Comparison of ENCODE assay signal across 25 mouse cellular contexts in genomic region chr1:36724057-36724431, GRCm38 (mm10). TPM values are rescaled to one million over a fixed set of nuclear protein-coding genes. Genes with fewer than 3 reads are reported as not detected.
A peak's percentile ranks its signal among the peaks of the same experiment; 100 is the strongest.
DNase-seq lines count a peak whose midpoint lies in the region; ATAC-seq lines count a peak whose summit lies in the region.
"Had no signal": no experiment of that assay in that cellular context is flagged by ENCODE, and none has a peak within 500 bp of the region (broad histone marks: within the 10 kb centered on the region; RNA-seq: fewer than 3 reads in every experiment).

No protein-coding gene starts in this region.

- no peaks in the 10 kb centered on the region for H3K9me3 ChIP-seq in hindbrain, embryonic 13.5 days
- H3K9me3 ChIP-seq in hindbrain, embryonic 11.5 days (ENCODE audit: control insufficient read depth, low read length): no peaks in the 10 kb centered on the region
- no peaks in the 10 kb centered on the region for H3K9me3 ChIP-seq in embryonic facial prominence, embryonic 12.5 days
- no peaks in the 10 kb centered on the region for H3K9me3 ChIP-seq in limb, embryonic 12.5 days
- H3K9me3 ChIP-seq in neural tube, embryonic 14.5 days (ENCODE audit: control insufficient read depth, low read length): no peaks in the 10 kb centered on the region
- H3K9me3 ChIP-seq: forebrain, embryonic 15.5 days; heart, embryonic 12.5 days had no signal

- no peaks in the 10 kb centered on the region for H3K27me3 ChIP-seq in hindbrain, embryonic 13.5 days
- H3K27me3 ChIP-seq in hindbrain, embryonic 11.5 days (ENCODE audit: control insufficient read depth, insufficient read depth, low read length): no peaks in the 10 kb centered on the region
- no peaks in the 10 kb centered on the region for H3K27me3 ChIP-seq in embryonic facial prominence, embryonic 12.5 days
- H3K27me3 ChIP-seq in limb, embryonic 12.5 days: no peaks in the 10 kb centered on the region
- H3K27me3 ChIP-seq in neural tube, embryonic 14.5 days (ENCODE audit: control insufficient read depth, insufficient read depth, low read length): no peaks in the 10 kb centered on the region
- H3K27me3 ChIP-seq: forebrain, embryonic 15.5 days; heart, embryonic 12.5 days had no signal

- no peak for DNase-seq in hindbrain, embryonic 11.5 days (ENCODE audit: low spot score)
- DNase-seq in heart, postnatal 10 days: no peak
- DNase-seq in right cerebral cortex, postnatal 25 days: no peak
- DNase-seq: adrenal gland, postnatal 10 days; cerebellum, adult 11 months; cerebellum, adult 8-10 months; cerebellum, postnatal 14 days; gastrocnemius, postnatal 10 days; heart, postnatal 36 days had no signal

- H3K4me1 ChIP-seq in hindbrain, embryonic 13.5 days (replicated peaks): peaks cover 6% of the 10 kb centered on the region
- no peaks in the 10 kb centered on the region for H3K4me1 ChIP-seq in hindbrain, embryonic 11.5 days (replicated peaks; ENCODE audit: control insufficient read depth, insufficient read depth, low read length)
- peaks cover 8% of the 10 kb centered on the region; the same call in 1 of the 2 replicates for H3K4me1 ChIP-seq in embryonic facial prominence, embryonic 12.5 days
- H3K4me1 ChIP-seq in limb, embryonic 12.5 days (replicated peaks): peaks cover 34% of the 10 kb centered on the region
- peaks cover 7% of the 10 kb centered on the region for H3K4me1 ChIP-seq in neural tube, embryonic 14.5 days (ENCODE audit: control insufficient read depth, insufficient read depth, low read length)
- H3K4me1 ChIP-seq: forebrain, embryonic 15.5 days; heart, embryonic 12.5 days had no signal

- no peak overlapping the region for H3K9ac ChIP-seq in hindbrain, embryonic 13.5 days
- H3K9ac ChIP-seq in hindbrain, embryonic 11.5 days (ENCODE audit: low read depth, low read length): no peak overlapping the region
- H3K9ac ChIP-seq in embryonic facial prominence, embryonic 12.5 days: no peak overlapping the region
- H3K9ac ChIP-seq in limb, embryonic 12.5 days (replicated peaks): no peak overlapping the region
- H3K9ac ChIP-seq in neural tube, embryonic 14.5 days (replicated peaks; ENCODE audit: low read depth, low read length): no peak overlapping the region
- H3K9ac ChIP-seq: forebrain, embryonic 15.5 days; heart, embryonic 12.5 days; hindbrain, embryonic 14.5 days had no signal

- no peak for ATAC-seq in hindbrain, embryonic 13.5 days (ENCODE audit: low FRiP score)
- no peak for ATAC-seq in hindbrain, embryonic 11.5 days (ENCODE audit: low FRiP score)
- ATAC-seq in embryonic facial prominence, embryonic 12.5 days (ENCODE audit: insufficient number of reproducible peaks, insufficient read depth, low FRiP score, low TSS enrichment): no peak
- peak; percentile 45; the same call in 1 of the 2 replicates for ATAC-seq in limb, embryonic 12.5 days (ENCODE audit: insufficient number of reproducible peaks, insufficient read depth, low FRiP score, low TSS enrichment, low read depth)
- ATAC-seq in neural tube, embryonic 14.5 days (ENCODE audit: low read depth): peak; percentile 56; the same call in 1 of the 2 replicates
- ATAC-seq in frontal cortex, adult (ENCODE audit: low TSS enrichment): no peak
- ATAC-seq: forebrain, embryonic 15.5 days had no signal

- H3K4me3 ChIP-seq in hindbrain, embryonic 13.5 days: no peak overlapping the region
- H3K4me3 ChIP-seq in hindbrain, embryonic 11.5 days (ENCODE audit: low read depth, low read length): no peak overlapping the region
- H3K4me3 ChIP-seq in embryonic facial prominence, embryonic 12.5 days: no peak overlapping the region
- H3K4me3 ChIP-seq in limb, embryonic 12.5 days (replicated peaks): no peak overlapping the region
- H3K4me3 ChIP-seq in neural tube, embryonic 14.5 days (ENCODE audit: low read depth, low read length): no peak overlapping the region
- H3K4me3 ChIP-seq: forebrain, embryonic 15.5 days; heart, embryonic 12.5 days had no signal

- H3K27ac ChIP-seq in hindbrain, embryonic 13.5 days: peak overlapping the region; percentile 3; the same call in 1 of the 2 replicates
- H3K27ac ChIP-seq in hindbrain, embryonic 11.5 days (ENCODE audit: low read depth, low read length): no peak overlapping the region
- 0 out of 2 replicates have a peak overlapping the region, but pooled peaks have one; percentile 37 for H3K27ac ChIP-seq in embryonic facial prominence, embryonic 12.5 days
- H3K27ac ChIP-seq in limb, embryonic 12.5 days: peak overlapping the region; percentile 90
- no peak overlapping the region for H3K27ac ChIP-seq in neural tube, embryonic 14.5 days (ENCODE audit: low read depth, low read length)
- H3K27ac ChIP-seq: forebrain, embryonic 15.5 days had no signal

- WGBS in hindbrain, embryonic 13.5 days: 76% methylated on average over 4 of the region's 4 CpGs
- WGBS in hindbrain, embryonic 11.5 days: 88% methylated on average over 4 of the region's 4 CpGs
- WGBS in embryonic facial prominence, embryonic 12.5 days: 72% methylated on average over 4 of the region's 4 CpGs
- WGBS in limb, embryonic 12.5 days: 18% methylated on average over 4 of the region's 4 CpGs
- 25% methylated on average over 4 of the region's 4 CpGs for WGBS in neural tube, embryonic 14.5 days

- H3K4me2 ChIP-seq in hindbrain, embryonic 13.5 days: no peak overlapping the region
- H3K4me2 ChIP-seq in hindbrain, embryonic 11.5 days (replicated peaks; ENCODE audit: low read depth, low read length): no peak overlapping the region
- H3K4me2 ChIP-seq in embryonic facial prominence, embryonic 12.5 days (replicated peaks): no peak overlapping the region
- H3K4me2 ChIP-seq in limb, embryonic 12.5 days: no peak overlapping the region
- no peak overlapping the region for H3K4me2 ChIP-seq in neural tube, embryonic 14.5 days (ENCODE audit: low read depth, low read length)
- H3K4me2 ChIP-seq: forebrain, embryonic 15.5 days; heart, embryonic 12.5 days; hindbrain, embryonic 14.5 days had no signal

- no peaks in the 10 kb centered on the region for H3K36me3 ChIP-seq in hindbrain, embryonic 13.5 days
- no peaks in the 10 kb centered on the region for H3K36me3 ChIP-seq in hindbrain, embryonic 11.5 days (ENCODE audit: control insufficient read depth, insufficient read depth, low read length)
- no peaks in the 10 kb centered on the region for H3K36me3 ChIP-seq in embryonic facial prominence, embryonic 12.5 days
- H3K36me3 ChIP-seq in limb, embryonic 12.5 days: no peaks in the 10 kb centered on the region
- no peaks in the 10 kb centered on the region for H3K36me3 ChIP-seq in neural tube, embryonic 14.5 days (ENCODE audit: control insufficient read depth, insufficient read depth, low read length)
- H3K36me3 ChIP-seq: forebrain, embryonic 15.5 days; heart, embryonic 12.5 days had no signal

- intact Hi-C loops in heart, postnatal 10 days (cut with DNase I): no loop called here

RNA-seq across cellular contexts. Expression of gene Actr1b, which starts 9.8 kb away (rescaled TPM):
- 101 and 107 TPM in 2 replicates for polyA plus RNA-seq in hindbrain, embryonic 13.5 days (2015; fragmentation: Nextera tagmentation; extraction: Ambion mirVana)
- 84.9 and 97.5 TPM in 2 replicates for polyA plus RNA-seq in hindbrain, embryonic 11.5 days (2014; fragmentation: Nextera tagmentation; extraction: Ambion mirVana)
- polyA plus RNA-seq in embryonic facial prominence, embryonic 12.5 days (2016; fragmentation: Nextera tagmentation; extraction: Ambion mirVana): 110 and 117 TPM in 2 replicates
- polyA plus RNA-seq in limb, embryonic 12.5 days (2016; fragmentation: Nextera tagmentation; extraction: Ambion mirVana): 114 and 120 TPM in 2 replicates
- 103 and 117 TPM in 2 replicates for polyA plus RNA-seq in neural tube, embryonic 14.5 days (2014; fragmentation: Nextera tagmentation; extraction: Ambion mirVana)
- total RNA-seq in heart, postnatal 10 days (2021): 100 to 1,000 TPM; 118 to 127 TPM

RNA-seq across cellular contexts. Expression of gene 4933424G06Rik, which starts 14.1 kb away (rescaled TPM):
- polyA plus RNA-seq in hindbrain, embryonic 13.5 days (2015; fragmentation: Nextera tagmentation; extraction: Ambion mirVana): 0.43 and 0.57 TPM in 2 replicates
- polyA plus RNA-seq in hindbrain, embryonic 11.5 days (2014; fragmentation: Nextera tagmentation; extraction: Ambion mirVana): 0.19 and 0.22 TPM in 2 replicates
- polyA plus RNA-seq in embryonic facial prominence, embryonic 12.5 days (2016; fragmentation: Nextera tagmentation; extraction: Ambion mirVana): 0.25 TPM in 1 of 2 replicates, not detected in the other
- polyA plus RNA-seq in limb, embryonic 12.5 days (2016; fragmentation: Nextera tagmentation; extraction: Ambion mirVana): 0.21 TPM in 1 of 2 replicates, not detected in the other
- 0.40 and 0.92 TPM in 2 replicates for polyA plus RNA-seq in neural tube, embryonic 14.5 days (2014; fragmentation: Nextera tagmentation; extraction: Ambion mirVana)
- total RNA-seq in heart, postnatal 10 days (2021): not detected
- total RNA-seq: adrenal gland, postnatal 10 days; adrenal gland, postnatal 4 days; common myeloid progenitor, adult 5-6 weeks; gastrocnemius, postnatal 10 days; heart, adult 8-10 months; heart, postnatal 36 days; MEL had no signal
- polyA plus RNA-seq: embryonic facial prominence, embryonic 14.5 days; gonadal fat pad, adult 2 months; heart, embryonic 12.5 days; heart, embryonic 16.5 days had no signal

RNA-seq across cellular contexts. Expression of gene Cox5b, which starts 32.8 kb away (rescaled TPM):
- polyA plus RNA-seq in hindbrain, embryonic 13.5 days (2015; fragmentation: Nextera tagmentation; extraction: Ambion mirVana): 619 and 648 TPM in 2 replicates
- polyA plus RNA-seq in hindbrain, embryonic 11.5 days (2014; fragmentation: Nextera tagmentation; extraction: Ambion mirVana): 510 and 530 TPM in 2 replicates
- polyA plus RNA-seq in embryonic facial prominence, embryonic 12.5 days (2016; fragmentation: Nextera tagmentation; extraction: Ambion mirVana): 471 and 489 TPM in 2 replicates
- polyA plus RNA-seq in limb, embryonic 12.5 days (2016; fragmentation: Nextera tagmentation; extraction: Ambion mirVana): 454 and 462 TPM in 2 replicates
- polyA plus RNA-seq in neural tube, embryonic 14.5 days (2014; fragmentation: Nextera tagmentation; extraction: Ambion mirVana): 700 and 834 TPM in 2 replicates
- total RNA-seq in heart, postnatal 10 days (2021): 1,000 to 10,000 TPM; 2,031 to 2,046 TPM

RNA-seq across cellular contexts. Expression of gene Zap70, which starts 37.6 kb away (rescaled TPM):
- polyA plus RNA-seq in hindbrain, embryonic 13.5 days (2015; fragmentation: Nextera tagmentation; extraction: Ambion mirVana): 0.43 and 1.2 TPM in 2 replicates
- 0.15 and 0.39 TPM in 2 replicates for polyA plus RNA-seq in hindbrain, embryonic 11.5 days (2014; fragmentation: Nextera tagmentation; extraction: Ambion mirVana)
- 0.51 and 0.65 TPM in 2 replicates for polyA plus RNA-seq in embryonic facial prominence, embryonic 12.5 days (2016; fragmentation: Nextera tagmentation; extraction: Ambion mirVana)
- polyA plus RNA-seq in limb, embryonic 12.5 days (2016; fragmentation: Nextera tagmentation; extraction: Ambion mirVana): 0.40 and 0.90 TPM in 2 replicates
- polyA plus RNA-seq in neural tube, embryonic 14.5 days (2014; fragmentation: Nextera tagmentation; extraction: Ambion mirVana): 1.5 and 2.6 TPM in 2 replicates
- under 1 TPM; 0.27 to 0.57 TPM for total RNA-seq in heart, postnatal 10 days (2021)
- total RNA-seq: MEL had no signal
- polyA plus RNA-seq: C2C12 had no signal

RNA-seq across cellular contexts. Expression of gene Fam178b, which starts 41.1 kb away (rescaled TPM):
- 0.27 and 0.32 TPM in 2 replicates for polyA plus RNA-seq in hindbrain, embryonic 13.5 days (2015; fragmentation: Nextera tagmentation; extraction: Ambion mirVana)
- 0.52 and 0.53 TPM in 2 replicates for polyA plus RNA-seq in hindbrain, embryonic 11.5 days (2014; fragmentation: Nextera tagmentation; extraction: Ambion mirVana)
- 0.41 and 1.2 TPM in 2 replicates for polyA plus RNA-seq in embryonic facial prominence, embryonic 12.5 days (2016; fragmentation: Nextera tagmentation; extraction: Ambion mirVana)
- 0.26 and 0.82 TPM in 2 replicates for polyA plus RNA-seq in limb, embryonic 12.5 days (2016; fragmentation: Nextera tagmentation; extraction: Ambion mirVana)
- not detected in 2 replicates for polyA plus RNA-seq in neural tube, embryonic 14.5 days (2014; fragmentation: Nextera tagmentation; extraction: Ambion mirVana)
- total RNA-seq in heart, postnatal 10 days (2021): 1 to 10 TPM in 1 of 2 experiments, under 1 TPM in 1; 0.60 to 1.2 TPM
- polyA plus RNA-seq: forebrain, embryonic 15.5 days; hindbrain, embryonic 14.5 days had no signal

Comparison
In these comparisons a context has a peak if more than half of its experiments do, and no peak if none do; other contexts are left out.
1. H3K27ac ChIP-seq: peak in hindbrain, embryonic 13.5 days (single experiment), embryonic facial prominence, embryonic 12.5 days (single experiment) and limb, embryonic 12.5 days (single experiment); none in hindbrain, embryonic 11.5 days (single experiment) and neural tube, embryonic 14.5 days (single experiment).
2. ATAC-seq: peak in limb, embryonic 12.5 days (single experiment) and neural tube, embryonic 14.5 days (single experiment); none in hindbrain, embryonic 13.5 days (single experiment), hindbrain, embryonic 11.5 days (single experiment), embryonic facial prominence, embryonic 12.5 days (single experiment) and frontal cortex, adult (single experiment).